Mouse (Mus musculus) cerebellum, adult 9-11 months (tissue): ENCODE measurements around the gene Nsa2.

Source experiments
- DNase-seq: peaks from one replicate; pipeline ENCODE4 v3.0.0; 2022

Nsa2 gene

GRCm38 (mm10) chr13:97086316-97086715 is 51.4 kb downstream of the Nsa2 start:
- DNase-seq: no peak

DNA sequence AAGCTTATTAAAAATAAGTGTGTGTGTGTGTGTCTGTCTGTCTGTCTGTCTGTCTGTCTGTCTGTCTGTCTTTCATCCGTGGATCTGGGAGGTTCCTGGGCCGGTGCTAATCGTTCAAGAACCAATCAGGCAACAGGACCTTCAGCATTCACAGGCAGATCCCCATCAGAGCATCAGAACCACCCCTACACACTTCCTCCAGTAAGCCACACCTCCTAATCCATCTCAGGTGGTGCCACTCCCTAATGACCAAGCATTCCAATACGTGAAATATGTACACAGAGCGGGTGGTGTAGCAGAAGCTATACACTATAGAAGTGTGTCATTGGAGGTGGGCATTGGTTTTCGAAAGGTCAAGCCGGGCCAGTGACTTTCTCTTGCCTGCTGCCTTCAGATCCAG is 55.3 kb downstream of the Nsa2 start:
- DNase-seq: no peak

DNA sequence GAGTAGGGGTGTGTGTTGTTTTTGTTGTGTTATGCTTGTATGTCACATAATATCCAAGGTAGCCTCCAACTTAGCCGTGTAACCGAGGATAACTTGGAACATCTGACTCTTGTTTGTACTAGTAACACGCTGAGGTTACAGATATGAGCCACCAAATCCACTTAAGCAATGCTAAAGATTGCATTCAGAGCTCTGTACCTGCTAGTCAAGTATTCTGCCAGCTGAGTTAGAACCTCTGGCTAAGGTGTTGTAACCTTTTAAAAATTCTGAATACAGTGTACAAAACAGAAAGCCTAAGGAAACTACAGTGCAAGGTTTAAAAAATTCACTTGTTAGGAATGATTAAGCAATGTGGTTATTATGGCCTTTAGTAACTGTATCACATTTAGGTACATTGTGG is 57.1 kb downstream of the Nsa2 start:
- no peak for DNase-seq

DNA sequence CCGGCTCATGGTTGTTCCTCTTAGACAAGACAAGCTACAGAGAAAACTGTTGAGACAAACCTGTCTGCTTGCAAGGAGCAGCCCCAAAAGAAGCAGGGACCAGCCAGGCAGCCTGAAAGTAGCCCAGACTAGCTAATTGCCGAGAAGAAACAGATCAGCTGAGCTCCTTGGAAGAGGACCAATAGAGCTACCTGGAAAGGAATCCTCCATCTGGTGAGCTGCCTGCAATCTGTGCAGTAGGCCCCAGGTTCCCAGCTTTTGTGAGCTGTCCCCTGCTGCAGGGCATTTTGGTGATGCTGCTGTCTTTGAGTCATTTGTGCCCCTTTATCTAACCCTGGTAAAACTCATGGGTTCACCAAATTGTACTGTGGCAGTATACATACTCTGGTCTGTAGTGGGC is 57.5 kb downstream of the Nsa2 start:
- DNase-seq: peak; percentile 70
